Mouse (Mus musculus) midbrain, embryonic 14.5 days (tissue): Measurements from ENCODE around the gene Bysl. TPM values are rescaled to one million over a fixed set of nuclear protein-coding genes. Genes with fewer than 3 reads are reported as not detected.

Experiments used
- ATAC-seq: fragments of 200-750 bp; cut with Nextera tagmentation; 2 replicates; pipeline ENCODE4 v1.8.0; 2017; ENCODE audit warnings: moderate number of reproducible peaks, moderate library complexity; ENCODE audit not compliant: low FRiP score, low TSS enrichment
- DNase-seq: peaks from one replicate; pipeline ENCODE4 v3.0.0-alpha.2; 2015
- H3K27ac ChIP-seq: fragments of 300-500 bp; sonication (generic); replicated peaks from 2 replicates; pipeline ENCODE4 v1.5.1; 2014; ENCODE audit warnings: mild to moderate bottlenecking, low read depth, low read length, moderate library complexity
- H3K27me3 ChIP-seq: fragments of 300-500 bp; sonication (generic); 2 replicates; pipeline ENCODE4 v1.6.1; 2014; ENCODE audit warnings: low read length, control low read depth, mixed read lengths; ENCODE audit not compliant: control insufficient read depth, insufficient read depth
- H3K36me3 ChIP-seq: fragments of 300-500 bp; sonication (generic); 2 replicates; pipeline ENCODE4 v1.6.1; 2014; ENCODE audit warnings: low read length, control low read depth; ENCODE audit not compliant: control insufficient read depth, insufficient read depth
- H3K4me1 ChIP-seq: fragments of 300-500 bp; sonication (generic); 2 replicates; pipeline ENCODE4 v1.6.1; 2014; ENCODE audit warnings: mild to moderate bottlenecking, antibody characterized with exemption, low read length, control low read depth; ENCODE audit not compliant: control insufficient read depth, insufficient read depth
- H3K4me2 ChIP-seq: fragments of 300-500 bp; sonication (generic); 2 replicates; pipeline ENCODE4 v1.6.1; 2014; ENCODE audit warnings: mild to moderate bottlenecking, low read length, moderate library complexity
- H3K4me3 ChIP-seq: fragments of 300-500 bp; sonication (generic); replicated peaks from 2 replicates; pipeline ENCODE4 v1.5.1; 2014; ENCODE audit warnings: low read depth, low read length
- H3K9ac ChIP-seq: fragments of 300-500 bp; sonication (generic); replicated peaks from 2 replicates; pipeline ENCODE4 v1.6.1; 2014; ENCODE audit warnings: mild to moderate bottlenecking, low read length, moderate library complexity
- H3K9me3 ChIP-seq: fragments of 300-500 bp; sonication (generic); 2 replicates; pipeline ENCODE4 v1.6.1; 2016; ENCODE audit warnings: low read length, control low read depth, mixed read lengths; ENCODE audit not compliant: control insufficient read depth
- WGBS: fragments of 180-500 bp; shearing (Covaris S2); extraction: QIAGEN DNeasy Blood & Tissue Kit; methylation state at CpG from one replicate; pipeline ENCODE4 v1.1.7; 2014; 5-methylcytosine and 5-hydroxymethylcytosine counted together
- polyA plus RNA-seq: library from polyadenylated mRNA; unstranded; fragments of >200 nt; fragmentation: Nextera tagmentation; extraction: Ambion mirVana; gene quantifications from 2 replicates; pipeline ENCODE4 v1.2.1, GENCODE M21; 2014

Bysl gene
- polyA plus RNA-seq, 1 experiment from 2014 or later, result 32.0 TPM

- Histone ChIP-seq H3K9me3 (no peaks in the 10 kb centered on the region), H3K36me3 (no peaks in the 10 kb centered on the region), H3K4me2 (no peak overlapping the region), H3K9ac (no peak overlapping the region), H3K27me3 (no peaks in the 10 kb centered on the region), H3K4me1 (no peaks in the 10 kb centered on the region), H3K27ac (no peak overlapping the region), H3K4me3 (no peak overlapping the region)
- WGBS, result 36% methylated on average over 10 of the region's 10 CpGs
- DNase-seq (peak; percentile 32), ATAC-seq (no peak; the same call in 1 of the 2 replicates)
These were observed 42.3 kb downstream of the Bysl start for GRCm38 (mm10) chr17:47568951-47569527.

- ATAC-seq (no peak), DNase-seq (no peak)
- Histone ChIP-seq H3K4me1 (no peaks in the 10 kb centered on the region), H3K9ac (no peak overlapping the region), H3K4me3 (no peak overlapping the region), H3K9me3 (no peaks in the 10 kb centered on the region), H3K27ac (no peak overlapping the region), H3K36me3 (no peaks in the 10 kb centered on the region), H3K27me3 (no peaks in the 10 kb centered on the region), H3K4me2 (no peak overlapping the region)
- WGBS, result 93% methylated on average over 3 of the region's 3 CpGs
These were observed 42.9 kb downstream of the Bysl start for GRCm38 (mm10) chr17:47568389-47568788.

GRCm38 (mm10) chr17:47567271-47567670, 44.0 kb downstream of the Bysl start:
- Histone ChIP-seq H3K9ac (no peak overlapping the region), H3K36me3 (no peaks in the 10 kb centered on the region), H3K4me3 (no peak overlapping the region), H3K27me3 (no peaks in the 10 kb centered on the region), H3K9me3 (no peaks in the 10 kb centered on the region), H3K27ac (no peak overlapping the region), H3K4me2 (no peak overlapping the region), H3K4me1 (no peaks in the 10 kb centered on the region)
- 93% methylated on average over 3 of the region's 3 CpGs for WGBS
- no peak for DNase-seq
- ATAC-seq, result no peak

DNA sequence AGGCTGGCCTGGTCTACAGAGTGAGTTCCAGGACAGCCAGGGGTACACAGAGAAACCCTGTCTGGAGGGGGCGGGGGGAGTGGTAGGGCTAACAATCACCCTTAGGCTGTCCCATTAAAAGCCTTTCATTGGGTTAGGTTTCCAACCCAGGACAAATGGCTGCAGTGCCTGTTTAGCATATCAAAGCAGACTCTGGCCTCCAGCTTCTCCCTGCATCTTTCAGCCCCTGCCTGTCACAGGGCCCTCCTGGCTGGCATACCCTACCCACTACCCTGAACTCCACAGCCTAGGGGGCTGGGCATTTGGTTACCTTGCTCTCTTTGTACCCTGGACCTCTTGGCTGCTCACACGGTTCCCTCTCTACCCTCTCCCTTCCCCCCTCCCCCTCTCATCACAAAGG, 45.2 kb downstream of the Bysl start:
- H3K9me3 ChIP-seq, result no peaks in the 10 kb centered on the region
- no peak overlapping the region for H3K9ac ChIP-seq
- H3K27me3 ChIP-seq, result no peaks in the 10 kb centered on the region
- no peaks in the 10 kb centered on the region for H3K36me3 ChIP-seq
- WGBS, result 6% methylated on average over 2 of the region's 2 CpGs
- H3K4me2 ChIP-seq, result no peak overlapping the region
- H3K4me1 ChIP-seq, result no peaks in the 10 kb centered on the region
- H3K27ac ChIP-seq, result no peak overlapping the region
- ATAC-seq (peak; percentile 57), DNase-seq (peak; percentile 9)
- H3K4me3 ChIP-seq, result no peak overlapping the region

GRCm38 (mm10) chr17:47564612-47565011, 46.7 kb downstream of the Bysl start:
- Histone ChIP-seq H3K9ac (no peak overlapping the region), H3K36me3 (no peaks in the 10 kb centered on the region), H3K4me1 (no peaks in the 10 kb centered on the region), H3K9me3 (no peaks in the 10 kb centered on the region), H3K4me2 (no peak overlapping the region), H3K4me3 (no peak overlapping the region), H3K27me3 (no peaks in the 10 kb centered on the region), H3K27ac (no peak overlapping the region)
- ATAC-seq (no peak), DNase-seq (no peak)
- 93% methylated on average over 5 of the region's 5 CpGs for WGBS

- DNase-seq, result no peak
- H3K9me3 ChIP-seq, result no peaks in the 10 kb centered on the region
- no peak for ATAC-seq
- H3K9ac ChIP-seq, result no peak overlapping the region
- WGBS, result 82% methylated on average over 6 of the region's 6 CpGs
- no peaks in the 10 kb centered on the region for H3K36me3 ChIP-seq
- no peaks in the 10 kb centered on the region for H3K27me3 ChIP-seq
- H3K4me2 ChIP-seq, result no peak overlapping the region
- no peak overlapping the region for H3K27ac ChIP-seq
- H3K4me1 ChIP-seq, result no peaks in the 10 kb centered on the region
- H3K4me3 ChIP-seq, result no peak overlapping the region
These were observed 48.4 kb downstream of the Bysl start for GRCm38 (mm10) chr17:47562875-47563274.

DNA sequence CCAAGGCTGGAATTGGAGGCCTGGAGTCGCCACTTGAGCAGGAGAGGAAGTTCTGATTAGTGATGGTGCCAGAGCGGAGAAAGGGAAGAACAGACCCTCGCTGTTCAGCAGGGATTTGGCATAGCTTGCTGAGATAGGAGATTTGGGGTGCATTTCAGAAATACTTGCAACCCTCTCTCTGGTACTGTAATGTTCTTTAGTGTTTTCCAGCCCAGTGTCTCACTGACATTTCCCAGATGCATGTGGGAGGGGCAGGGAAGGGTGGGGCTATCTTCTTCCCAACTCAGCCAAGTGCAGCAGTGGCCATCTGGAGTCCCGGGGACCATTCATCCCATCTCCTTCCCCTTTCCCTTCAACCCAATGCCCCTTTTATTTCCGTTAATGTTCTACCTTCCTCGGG, 51.6 kb downstream of the Bysl start:
- no peak overlapping the region for H3K4me2 ChIP-seq
- H3K9me3 ChIP-seq, result no peaks in the 10 kb centered on the region
- ATAC-seq, result no peak
- no peaks in the 10 kb centered on the region for H3K36me3 ChIP-seq
- DNase-seq, result no peak
- H3K27me3 ChIP-seq, result no peaks in the 10 kb centered on the region
- WGBS, result 75% methylated on average over 6 of the region's 6 CpGs
- H3K4me1 ChIP-seq, result no peaks in the 10 kb centered on the region
- H3K27ac ChIP-seq, result no peak overlapping the region
- no peak overlapping the region for H3K4me3 ChIP-seq
- no peak overlapping the region for H3K9ac ChIP-seq

DNA sequence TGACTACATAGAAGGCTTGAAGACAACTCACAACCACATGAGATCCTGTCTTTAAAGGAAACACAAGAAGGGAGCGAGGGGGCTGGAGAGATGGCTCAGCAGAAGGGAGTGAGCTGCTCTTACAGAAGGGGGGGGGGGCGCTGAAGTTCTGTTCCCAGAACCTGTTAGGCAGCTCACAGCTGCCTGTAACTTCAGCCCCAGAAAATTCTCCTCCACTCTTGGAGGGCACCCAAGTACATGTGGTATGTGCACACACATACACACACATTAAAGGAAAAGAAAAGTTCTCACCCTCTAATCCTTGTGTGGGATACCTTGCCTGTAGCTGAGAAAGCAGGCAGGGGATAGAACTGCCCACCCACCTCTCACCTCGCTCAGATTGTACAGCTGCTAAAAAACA, 54.1 kb downstream of the Bysl start:
- Histone ChIP-seq H3K9ac (no peak overlapping the region), H3K4me2 (no peak overlapping the region), H3K4me1 (no peaks in the 10 kb centered on the region), H3K27ac (no peak overlapping the region), H3K4me3 (no peak overlapping the region), H3K27me3 (no peaks in the 10 kb centered on the region), H3K9me3 (no peaks in the 10 kb centered on the region), H3K36me3 (no peaks in the 10 kb centered on the region)
- ATAC-seq (no peak), DNase-seq (no peak)
- 75% methylated on average over 3 of the region's 3 CpGs for whole genome bisulfite sequencing

DNA sequence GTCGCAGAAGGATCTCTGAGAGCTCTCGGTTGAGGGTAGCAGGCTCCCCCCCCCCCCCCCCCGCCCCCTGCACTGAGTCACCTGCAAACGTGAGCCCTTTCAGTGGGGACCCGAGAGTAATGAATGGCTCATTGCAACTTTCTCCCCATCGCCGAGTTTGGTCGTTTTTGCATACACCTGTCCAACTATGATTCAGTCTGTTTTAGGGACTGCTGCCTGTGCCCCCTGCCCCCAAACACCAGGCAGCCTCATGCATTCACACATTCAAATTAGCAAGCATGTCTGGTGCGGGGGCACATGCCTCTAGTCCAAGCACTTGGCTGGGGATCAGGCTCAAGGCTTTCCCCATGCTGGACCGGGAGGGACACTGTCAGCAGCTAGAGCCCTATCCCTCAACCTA, 56.7 kb downstream of the Bysl start:
- no peak for ATAC-seq
- no peak overlapping the region for H3K27ac ChIP-seq
- H3K36me3 ChIP-seq, result no peaks in the 10 kb centered on the region
- no peak for DNase-seq
- no peaks in the 10 kb centered on the region for H3K4me1 ChIP-seq
- H3K9ac ChIP-seq, result no peak overlapping the region
- H3K4me2 ChIP-seq, result no peak overlapping the region
- no peaks in the 10 kb centered on the region for H3K9me3 ChIP-seq
- H3K27me3 ChIP-seq, result no peaks in the 10 kb centered on the region
- H3K4me3 ChIP-seq, result no peak overlapping the region
- WGBS, result 74% methylated on average over 9 of the region's 10 CpGs
